Comparison of ENCODE assay signal across 9 mouse cellular contexts in genomic region chr4:97611251-97611847, GRCm38 (mm10).
DNase-seq lines count a peak whose midpoint lies in the region; ATAC-seq lines count a peak whose summit lies in the region.
"Had no signal": no experiment of that assay in that cellular context is flagged by ENCODE, and none has a peak within 500 bp of the region (broad histone marks: within the 10 kb centered on the region; RNA-seq: fewer than 3 reads in every experiment).

No protein-coding gene starts in this region.

- no peak overlapping the region for H3K4me2 ChIP-seq in kidney, embryonic 14.5 days (replicated peaks; ENCODE audit: low read depth, low read length)
- H3K4me2 ChIP-seq in intestine, embryonic 16.5 days (ENCODE audit: low read depth, low read length), result no peak overlapping the region

- H3K4me1 ChIP-seq in kidney, embryonic 14.5 days (ENCODE audit: control insufficient read depth, insufficient read depth, low read length), result 0 out of 2 replicates have a peak, but pooled peaks cover 3% of the 10 kb centered on the region
- H3K4me1 ChIP-seq in intestine, embryonic 16.5 days (ENCODE audit: control insufficient read depth, insufficient read depth, low read length), result peaks cover 4% of the 10 kb centered on the region; the same call in 1 of the 2 replicates

- H3K4me3 ChIP-seq in kidney, embryonic 14.5 days (ENCODE audit: low read length), result no peak overlapping the region
- no peak overlapping the region for H3K4me3 ChIP-seq in intestine, embryonic 16.5 days (ENCODE audit: low read length)

- no peak for ATAC-seq in kidney, embryonic 14.5 days (ENCODE audit: low FRiP score, low TSS enrichment)
- 0 out of 2 replicates have a peak, but pooled peaks have one; percentile 43 for ATAC-seq in intestine, embryonic 16.5 days

- 70% methylated on average over 11 of the region's 11 CpGs for WGBS in kidney, embryonic 14.5 days
- WGBS in intestine, embryonic 16.5 days, result 47% methylated on average over 11 of the region's 11 CpGs

- H3K9me3 ChIP-seq in kidney, embryonic 14.5 days (ENCODE audit: control insufficient read depth, low read length), result no peaks in the 10 kb centered on the region
- no peaks in the 10 kb centered on the region for H3K9me3 ChIP-seq in intestine, embryonic 16.5 days (ENCODE audit: control insufficient read depth, low read length)

- no peaks in the 10 kb centered on the region for H3K36me3 ChIP-seq in kidney, embryonic 14.5 days (ENCODE audit: control insufficient read depth, insufficient read depth, low read length)
- H3K36me3 ChIP-seq in intestine, embryonic 16.5 days (ENCODE audit: control insufficient read depth, insufficient read depth, low read length), result no peaks in the 10 kb centered on the region

- no peaks in the 10 kb centered on the region for H3K27me3 ChIP-seq in kidney, embryonic 14.5 days (ENCODE audit: control insufficient read depth, insufficient read depth, low read length)
- H3K27me3 ChIP-seq in intestine, embryonic 16.5 days (replicated peaks; ENCODE audit: control insufficient read depth, insufficient read depth, low read length), result no peaks in the 10 kb centered on the region
- H3K27me3 ChIP-seq: CH12.LX had no signal

- H3K9ac ChIP-seq in kidney, embryonic 14.5 days (ENCODE audit: low read depth, low read length), result no peak overlapping the region
- no peak overlapping the region for H3K9ac ChIP-seq in intestine, embryonic 16.5 days (ENCODE audit: low read depth, low read length)

- peak; percentile 58 for DNase-seq in kidney, postnatal 10 days
- DNase-seq in cerebellum, adult 9-10 months, result peak; percentile 63
- peak; percentile 64 for DNase-seq in gastrocnemius, postnatal 25 days
- DNase-seq in lung, postnatal 4 days, result peak; percentile 62 to 77
- no peak for DNase-seq in thymus, postnatal 10 days (ENCODE audit: low spot score in 2 of 2)
- no peak for DNase-seq in spleen, postnatal 4 days (ENCODE audit: low spot score in 2 of 2)

- H3K27ac ChIP-seq in kidney, embryonic 14.5 days (ENCODE audit: low read depth, low read length), result no peak overlapping the region
- H3K27ac ChIP-seq in intestine, embryonic 16.5 days (ENCODE audit: low read length), result peak overlapping the region; percentile 23; the same call in 1 of the 2 replicates

Comparison
In these comparisons a context has a peak if more than half of its experiments do, and no peak if none do; other contexts are left out.
1. DNase-seq: peak in kidney, postnatal 10 days (single experiment), cerebellum, adult 9-10 months (single experiment), gastrocnemius, postnatal 25 days (single experiment) and lung, postnatal 4 days (2 of 2); none in thymus, postnatal 10 days (0 of 2) and spleen, postnatal 4 days (0 of 2).